Comparison of ENCODE assay signal across 26 mouse cellular contexts in genomic region chr1:57799398-57799797, GRCm38 (mm10). TPM values are rescaled to one million over a fixed set of nuclear protein-coding genes. Genes with fewer than 3 reads are reported as not detected.
"Had no signal": no experiment of that assay in that cellular context is flagged by ENCODE, and none has a peak within 500 bp of the region (broad histone marks: within the 10 kb centered on the region; RNA-seq: fewer than 3 reads in every experiment).

No protein-coding gene starts in this region.

- H3K36me3 ChIP-seq: hindbrain, embryonic 13.5 days; limb, embryonic 10.5 days; limb, embryonic 12.5 days; liver, embryonic 13.5 days; liver, embryonic 15.5 days had no signal

- H3K4me3 ChIP-seq: gastrocnemius, adult 2 months; heart, embryonic 13.5 days; heart, embryonic 15.5 days; hindbrain, embryonic 13.5 days; hindbrain, embryonic 15.5 days; layer of hippocampus, adult 2 months; limb, embryonic 10.5 days; limb, embryonic 12.5 days; liver, embryonic 13.5 days; liver, embryonic 15.5 days had no signal

- H3K27me3 ChIP-seq: heart, embryonic 13.5 days; heart, embryonic 15.5 days; hindbrain, embryonic 13.5 days; hindbrain, embryonic 15.5 days; limb, embryonic 12.5 days; liver, embryonic 13.5 days; liver, embryonic 15.5 days had no signal

- DNase-seq: gastrocnemius, adult 2 months; gastrocnemius, postnatal 10 days; gastrocnemius, postnatal 25 days; heart, adult 18-20 months; heart, postnatal 14 days; heart, postnatal 36 days; kidney, adult 11 months; kidney, adult 8-10 months; kidney, postnatal 10 days; kidney, postnatal 25 days; kidney, postnatal 4 days; liver; liver, embryonic 13.5 days; liver, postnatal 0 days had no signal

- H3K27ac ChIP-seq: gastrocnemius, adult 2 months; heart, embryonic 13.5 days; heart, embryonic 15.5 days; hindbrain, embryonic 13.5 days; hindbrain, embryonic 15.5 days; hindbrain, postnatal 0 days; layer of hippocampus, adult 2 months; limb, embryonic 10.5 days; limb, embryonic 12.5 days; liver, embryonic 13.5 days; liver, embryonic 15.5 days had no signal

- H3K4me1 ChIP-seq: heart, embryonic 15.5 days; hindbrain, embryonic 15.5 days; liver, embryonic 13.5 days; liver, embryonic 15.5 days had no signal

- ATAC-seq: hindbrain, postnatal 0 days; intestine, embryonic 16.5 days; liver, postnatal 0 days had no signal

RNA-seq across cellular contexts. Expression of gene Spats2l, which starts 25.4 kb away (rescaled TPM):
- total RNA-seq: granulocyte monocyte progenitor cell, adult 5-6 weeks; hematopoietic stem cell, adult 5-6 weeks had no signal
